Mouse (Mus musculus): ENCODE results near the gene Tef. TPM values are rescaled to one million over a fixed set of nuclear protein-coding genes. Genes with fewer than 3 reads are reported as not detected.

Gene Tef
- polyA plus RNA-seq, 1 experiment from 2014 or later, result 19.2 TPM

- no peak overlapping the region for H3K9ac ChIP-seq (ENCODE audit: low read depth, low read length)
- no peaks in the 10 kb centered on the region for H3K9me3 ChIP-seq (ENCODE audit: control insufficient read depth, low read length)
- no peak for ATAC-seq (ENCODE audit: low FRiP score, low TSS enrichment)
- no peak overlapping the region for H3K27ac ChIP-seq (ENCODE audit: low read depth, low read length)
- no peak overlapping the region for H3K4me2 ChIP-seq (replicated peaks; ENCODE audit: low read depth, low read length)
- WGBS, result 89% methylated on average over 13 of the region's 13 CpGs
- peaks cover 72% of the 10 kb centered on the region for H3K36me3 ChIP-seq (ENCODE audit: control insufficient read depth, insufficient read depth, low read length)
- H3K4me1 ChIP-seq (ENCODE audit: control insufficient read depth, insufficient read depth, low read length), result no peaks in the 10 kb centered on the region
- H3K27me3 ChIP-seq (ENCODE audit: control insufficient read depth, insufficient read depth, low read length), result no peaks in the 10 kb centered on the region
- no peak overlapping the region for H3K4me3 ChIP-seq (ENCODE audit: low read length)
Observed at GRCm38 (mm10) chr15:81787525-81787924, 14.7 kb upstream of the Tef start.

- no peak overlapping the region for H3K4me2 ChIP-seq (replicated peaks; ENCODE audit: low read depth, low read length)
- H3K9me3 ChIP-seq (ENCODE audit: control insufficient read depth, low read length), result no peaks in the 10 kb centered on the region
- peaks cover 64% of the 10 kb centered on the region for H3K36me3 ChIP-seq (ENCODE audit: control insufficient read depth, insufficient read depth, low read length)
- H3K27me3 ChIP-seq (ENCODE audit: control insufficient read depth, insufficient read depth, low read length), result no peaks in the 10 kb centered on the region
- no peak overlapping the region for H3K9ac ChIP-seq (ENCODE audit: low read depth, low read length)
- H3K4me1 ChIP-seq (ENCODE audit: control insufficient read depth, insufficient read depth, low read length), result no peaks in the 10 kb centered on the region
- H3K4me3 ChIP-seq (ENCODE audit: low read length), result no peak overlapping the region
- 93% methylated on average over 9 of the region's 9 CpGs for WGBS
- H3K27ac ChIP-seq (ENCODE audit: low read depth, low read length), result no peak overlapping the region
- ATAC-seq (ENCODE audit: low FRiP score, low TSS enrichment), result no peak
Observed at GRCm38 (mm10) chr15:81792444-81792843, 9.8 kb upstream of the Tef start.

- H3K36me3 ChIP-seq (ENCODE audit: control insufficient read depth, insufficient read depth, low read length), result peaks cover 42% of the 10 kb centered on the region
- peak; percentile 50; the same call in 1 of the 2 replicates for ATAC-seq (ENCODE audit: low FRiP score, low TSS enrichment)
- H3K27ac ChIP-seq (ENCODE audit: low read depth, low read length), result no peak overlapping the region
- no peaks in the 10 kb centered on the region for H3K4me1 ChIP-seq (ENCODE audit: control insufficient read depth, insufficient read depth, low read length)
- H3K4me3 ChIP-seq (ENCODE audit: low read length), result no peak overlapping the region
- no peaks in the 10 kb centered on the region for H3K27me3 ChIP-seq (ENCODE audit: control insufficient read depth, insufficient read depth, low read length)
- no peak overlapping the region for H3K9ac ChIP-seq (ENCODE audit: low read depth, low read length)
- no peak overlapping the region for H3K4me2 ChIP-seq (replicated peaks; ENCODE audit: low read depth, low read length)
- WGBS, result 86% methylated on average over 3 of the region's 3 CpGs
- H3K9me3 ChIP-seq (ENCODE audit: control insufficient read depth, low read length), result no peaks in the 10 kb centered on the region
Observed at GRCm38 (mm10) chr15:81796228-81796627, 6.0 kb upstream of the Tef start.

GRCm38 (mm10) chr15:81797861-81798260, 4.4 kb upstream of the Tef start:
- Histone ChIP-seq H3K9ac (ENCODE audit: low read depth, low read length) (no peak overlapping the region), H3K4me3 (ENCODE audit: low read length) (no peak overlapping the region), H3K36me3 (ENCODE audit: control insufficient read depth, insufficient read depth, low read length) (peaks cover 25% of the 10 kb centered on the region), H3K4me2 (replicated peaks; ENCODE audit: low read depth, low read length) (no peak overlapping the region), H3K27ac (ENCODE audit: low read depth, low read length) (no peak overlapping the region), H3K9me3 (ENCODE audit: control insufficient read depth, low read length) (no peaks in the 10 kb centered on the region), H3K27me3 (ENCODE audit: control insufficient read depth, insufficient read depth, low read length) (no peaks in the 10 kb centered on the region), H3K4me1 (ENCODE audit: control insufficient read depth, insufficient read depth, low read length) (peaks cover 10% of the 10 kb centered on the region)
- 90% methylated on average over 6 of the region's 6 CpGs for WGBS
- ATAC-seq (ENCODE audit: low FRiP score, low TSS enrichment), result no peak

GRCm38 (mm10) chr15:81798421-81798820, 3.8 kb upstream of the Tef start:
- Histone ChIP-seq H3K4me2 (replicated peaks; ENCODE audit: low read depth, low read length) (no peak overlapping the region), H3K27me3 (ENCODE audit: control insufficient read depth, insufficient read depth, low read length) (no peaks in the 10 kb centered on the region), H3K36me3 (ENCODE audit: control insufficient read depth, insufficient read depth, low read length) (peaks cover 20% of the 10 kb centered on the region), H3K9ac (ENCODE audit: low read depth, low read length) (no peak overlapping the region), H3K4me1 (ENCODE audit: control insufficient read depth, insufficient read depth, low read length) (peaks cover 14% of the 10 kb centered on the region), H3K27ac (ENCODE audit: low read depth, low read length) (no peak overlapping the region), H3K4me3 (ENCODE audit: low read length) (no peak overlapping the region), H3K9me3 (ENCODE audit: control insufficient read depth, low read length) (no peaks in the 10 kb centered on the region)
- no peak for ATAC-seq (ENCODE audit: low FRiP score, low TSS enrichment)
- WGBS, result 88% methylated on average over 4 of the region's 4 CpGs

GRCm38 (mm10) chr15:81800391-81800790, 1.8 kb upstream of the Tef start:
- Histone ChIP-seq H3K36me3 (ENCODE audit: control insufficient read depth, insufficient read depth, low read length) (peaks cover 6% of the 10 kb centered on the region; the same call in 1 of the 2 replicates), H3K9ac (ENCODE audit: low read depth, low read length) (no peak overlapping the region), H3K9me3 (ENCODE audit: control insufficient read depth, low read length) (no peaks in the 10 kb centered on the region), H3K4me1 (ENCODE audit: control insufficient read depth, insufficient read depth, low read length) (peaks cover 30% of the 10 kb centered on the region), H3K27me3 (ENCODE audit: control insufficient read depth, insufficient read depth, low read length) (no peaks in the 10 kb centered on the region), H3K4me3 (ENCODE audit: low read length) (no peak overlapping the region), H3K4me2 (replicated peaks; ENCODE audit: low read depth, low read length) (no peak overlapping the region), H3K27ac (ENCODE audit: low read depth, low read length) (no peak overlapping the region)
- WGBS, result 68% methylated on average over 3 of the region's 3 CpGs
- no peak for ATAC-seq (ENCODE audit: low FRiP score, low TSS enrichment)

- WGBS, result 13% methylated on average over 8 of the region's 8 CpGs
- H3K9me3 ChIP-seq (ENCODE audit: control insufficient read depth, low read length), result no peaks in the 10 kb centered on the region
- peak; percentile 18; the same call in 1 of the 2 replicates for ATAC-seq (ENCODE audit: low FRiP score, low TSS enrichment)
- H3K27ac ChIP-seq (ENCODE audit: low read depth, low read length), result peak overlapping the region; percentile 63; the same call in 1 of the 2 replicates
- H3K4me1 ChIP-seq (ENCODE audit: control insufficient read depth, insufficient read depth, low read length), result peaks cover 40% of the 10 kb centered on the region
- peak overlapping the region; percentile 34 for H3K4me3 ChIP-seq (ENCODE audit: low read length)
- peak overlapping the region; percentile 42 for H3K9ac ChIP-seq (ENCODE audit: low read depth, low read length)
- H3K27me3 ChIP-seq (ENCODE audit: control insufficient read depth, insufficient read depth, low read length), result no peaks in the 10 kb centered on the region
- H3K4me2 ChIP-seq (replicated peaks; ENCODE audit: low read depth, low read length), result peak overlapping the region; percentile 52
- H3K36me3 ChIP-seq (ENCODE audit: control insufficient read depth, insufficient read depth, low read length), result no peaks in the 10 kb centered on the region
Observed at GRCm38 (mm10) chr15:81802941-81803351, 725 bp downstream of the Tef start.

GRCm38 (mm10) chr15:81803425-81803951, 1.3 kb downstream of the Tef start:
- Histone ChIP-seq H3K27me3 (ENCODE audit: control insufficient read depth, insufficient read depth, low read length) (no peaks in the 10 kb centered on the region), H3K4me3 (ENCODE audit: low read length) (peak overlapping the region; percentile 34; the same call in 1 of the 2 replicates), H3K9me3 (ENCODE audit: control insufficient read depth, low read length) (no peaks in the 10 kb centered on the region), H3K36me3 (ENCODE audit: control insufficient read depth, insufficient read depth, low read length) (no peaks in the 10 kb centered on the region), H3K4me1 (ENCODE audit: control insufficient read depth, insufficient read depth, low read length) (peaks cover 40% of the 10 kb centered on the region), H3K9ac (ENCODE audit: low read depth, low read length) (peak overlapping the region; percentile 42; the same call in 1 of the 2 replicates), H3K4me2 (replicated peaks; ENCODE audit: low read depth, low read length) (peak overlapping the region; percentile 52), H3K27ac (ENCODE audit: low read depth, low read length) (no peak overlapping the region)
- ATAC-seq (ENCODE audit: low FRiP score, low TSS enrichment), result no peak
- WGBS, result 52% methylated on average over 4 of the region's 4 CpGs

GRCm38 (mm10) chr15:81804172-81804571, 2.0 kb downstream of the Tef start:
- H3K4me3 ChIP-seq (ENCODE audit: low read length), result no peak overlapping the region
- H3K4me2 ChIP-seq (replicated peaks; ENCODE audit: low read depth, low read length), result no peak overlapping the region
- no peaks in the 10 kb centered on the region for H3K36me3 ChIP-seq (ENCODE audit: control insufficient read depth, insufficient read depth, low read length)
- H3K27me3 ChIP-seq (ENCODE audit: control insufficient read depth, insufficient read depth, low read length), result no peaks in the 10 kb centered on the region
- 57% methylated on average over 1 of the region's 1 CpGs for WGBS
- no peak for ATAC-seq (ENCODE audit: low FRiP score, low TSS enrichment)
- H3K9me3 ChIP-seq (ENCODE audit: control insufficient read depth, low read length), result no peaks in the 10 kb centered on the region
- no peak overlapping the region for H3K9ac ChIP-seq (ENCODE audit: low read depth, low read length)
- peaks cover 43% of the 10 kb centered on the region for H3K4me1 ChIP-seq (ENCODE audit: control insufficient read depth, insufficient read depth, low read length)
- no peak overlapping the region for H3K27ac ChIP-seq (ENCODE audit: low read depth, low read length)

Measured in kidney, embryonic 14.5 days (tissue).